Mouse (Mus musculus): Measurements from ENCODE around the gene Mvb12b. TPM values are rescaled to one million over a fixed set of nuclear protein-coding genes. Genes with fewer than 3 reads are reported as not detected.

The Mvb12b gene
- total and polyA plus RNA-seq, 3 experiments = 22.8 to 23.3 TPM; not detected in 1

- H3K79me2 ChIP-seq (ENCODE audit: control insufficient read depth, insufficient read depth, low read length, poor library complexity) = no peaks in the 10 kb centered on the region
- TF ChIP-seq CTCF (IDR thresholded peaks at IDR 0.05 in 2 of 3, conservative IDR thresholded peaks at IDR 0.05 in 1 of 3; ENCODE audit: control insufficient read depth in 1 of 3, insufficient read depth in 1 of 3, low read depth in 2 of 3, low read length in 3 of 3, poor library complexity in 1 of 3, severe bottlenecking in 1 of 3) = peak; percentile 59 to 93 (median 74)
- peak; percentile 51 for TF ChIP-seq ZC3H11A (IDR thresholded peaks at IDR 0.05; ENCODE audit: low read depth, low read length)
- TF ChIP-seq E2F4 (IDR thresholded peaks at IDR 0.05; ENCODE audit: borderline replicate concordance, low read depth, low read length) = no peak
- peak; percentile 66 for TF ChIP-seq ZNF384 (IDR thresholded peaks at IDR 0.05; ENCODE audit: low read depth, low read length)
- TF ChIP-seq SMC3 (IDR thresholded peaks at IDR 0.05; ENCODE audit: low read depth, low read length) = peak; percentile 74
- TF ChIP-seq RAD21 (IDR thresholded peaks at IDR 0.05; ENCODE audit: low read depth, low read length) = peak; percentile 75
- no peak for TF ChIP-seq TCF12 (IDR thresholded peaks at IDR 0.05; ENCODE audit: low read depth, low read length)
- H3K4me3 ChIP-seq (ENCODE audit: control insufficient read depth in 1 of 2, insufficient read depth in 1 of 2, low read depth in 2 of 2, low read length in 2 of 2) = no peak overlapping the region
- H3K9ac ChIP-seq (ENCODE audit: control insufficient read depth, low read depth, low read length, poor library complexity, severe bottlenecking) = no peak overlapping the region
- DNase-seq (ENCODE audit: low read depth, low spot score) = peak; percentile 38
- H3K27me3 ChIP-seq (ENCODE audit: control insufficient read depth in 1 of 2, insufficient read depth in 2 of 2, low read length in 2 of 2) = no peaks in the 10 kb centered on the region
- no peaks in the 10 kb centered on the region for H3K36me3 ChIP-seq (ENCODE audit: control insufficient read depth in 1 of 2, insufficient read depth in 2 of 2, low read length in 2 of 2)
- no peak overlapping the region for H3K27ac ChIP-seq (ENCODE audit: control insufficient read depth, low read depth, low read length)
- H3K9me3 ChIP-seq (replicated peaks; ENCODE audit: insufficient read depth, low read length) = no peaks in the 10 kb centered on the region
- no peaks in the 10 kb centered on the region for H3K4me1 ChIP-seq (ENCODE audit: control insufficient read depth in 1 of 2, insufficient read depth in 2 of 2, low read length in 2 of 2)
These were observed 205.5 kb downstream of the Mvb12b start for GRCm38 (mm10) chr2:33682219-33682618.

Other genes starting within 250 kb of the Mvb12b start
- not detected in 2 replicates for gene Lmx1b, start 247.4 kb downstream of the Mvb12b start, total RNA-seq (2012; rRNA removed)
- not detected for gene Lmx1b, start 247.4 kb downstream of the Mvb12b start, polyA plus RNA-seq (2012; ENCODE audit: insufficient read depth in 1 of 2, insufficient read length in 2 of 2, low read depth in 1 of 2, low replicate concordance in 2 of 2, missing spikeins in 1 of 2)

All from MEL (cell line).